Comparison of ENCODE assay signal across 9 mouse cellular contexts in genomic region chr8:127191387-127191786, GRCm38 (mm10).
DNase-seq lines count a peak whose midpoint lies in the region; ATAC-seq and TF ChIP-seq lines count a peak whose summit lies in the region.
"Had no signal": no experiment of that assay in that cellular context is flagged by ENCODE, and none has a peak within 500 bp of the region (broad histone marks: within the 10 kb centered on the region; RNA-seq: fewer than 3 reads in every experiment).

No protein-coding gene starts in this region.

- ATAC-seq in frontal cortex, adult (ENCODE audit: low TSS enrichment) = peak; percentile 84
- peak; percentile 28; the same call in 1 of the 2 replicates for ATAC-seq in kidney, embryonic 14.5 days (ENCODE audit: low FRiP score, low TSS enrichment)
- ATAC-seq in limb, embryonic 14.5 days (ENCODE audit: low FRiP score, low read depth) = 0 out of 2 replicates have a peak, but pooled peaks have one; percentile 16
- ATAC-seq in neural tube, embryonic 15.5 days (ENCODE audit: low FRiP score) = peak; percentile 34; the same call in 1 of the 2 replicates

- no peak overlapping the region for H3K27ac ChIP-seq in cerebellum, adult 2 months (ENCODE audit: insufficient read depth, low read length)
- 0 out of 2 replicates have a peak overlapping the region, but pooled peaks have one; percentile 13 for H3K27ac ChIP-seq in kidney, embryonic 14.5 days (ENCODE audit: low read depth, low read length)
- H3K27ac ChIP-seq in limb, embryonic 14.5 days (replicated peaks; ENCODE audit: low read depth, low read length) = no peak overlapping the region
- H3K27ac ChIP-seq in neural tube, embryonic 15.5 days (replicated peaks) = peak overlapping the region; percentile 69

- H3K9ac ChIP-seq in kidney, embryonic 14.5 days (ENCODE audit: low read depth, low read length) = no peak overlapping the region
- H3K9ac ChIP-seq in limb, embryonic 14.5 days (ENCODE audit: low read depth, low read length, severe bottlenecking) = no peak overlapping the region
- H3K9ac ChIP-seq in neural tube, embryonic 15.5 days (replicated peaks) = 0 out of 2 replicates have a peak overlapping the region, but pooled peaks have one; percentile 7

- peak; percentile 67 for DNase-seq in urinary bladder, postnatal 14 days (ENCODE audit: low spot score)
- DNase-seq in urinary bladder, postnatal 10 days (ENCODE audit: low spot score) = no peak
- DNase-seq in cerebellum, adult 2 months = peak; percentile 50 to 69
- peak; percentile 50 for DNase-seq in limb, embryonic 14.5 days (ENCODE audit: low spot score)
- DNase-seq in spleen, adult 12 weeks (ENCODE audit: low spot score) = no peak

- peak; percentile 79 for TF ChIP-seq CTCF in cerebellum, adult 2 months (IDR thresholded peaks at IDR 0.05; ENCODE audit: borderline replicate concordance, insufficient read depth, low read depth, low read length)

- H3K4me1 ChIP-seq in cerebellum, adult 2 months (ENCODE audit: control insufficient read depth, insufficient read depth, low read length) = no peaks in the 10 kb centered on the region
- peaks cover 17% of the 10 kb centered on the region for H3K4me1 ChIP-seq in kidney, embryonic 14.5 days (ENCODE audit: control insufficient read depth, insufficient read depth, low read length)
- peaks cover 32% of the 10 kb centered on the region for H3K4me1 ChIP-seq in limb, embryonic 14.5 days (ENCODE audit: control insufficient read depth, insufficient read depth, low read length)
- H3K4me1 ChIP-seq in neural tube, embryonic 15.5 days = peaks cover 74% of the 10 kb centered on the region

- H3K36me3 ChIP-seq in kidney, embryonic 14.5 days (ENCODE audit: control insufficient read depth, insufficient read depth, low read length) = no peaks in the 10 kb centered on the region
- H3K36me3 ChIP-seq in limb, embryonic 14.5 days (ENCODE audit: control insufficient read depth, insufficient read depth, low read length) = no peaks in the 10 kb centered on the region
- no peaks in the 10 kb centered on the region for H3K36me3 ChIP-seq in neural tube, embryonic 15.5 days

- no peak overlapping the region for H3K4me3 ChIP-seq in cerebellum, adult 2 months (replicated peaks; ENCODE audit: insufficient read depth, low read depth, low read length)
- H3K4me3 ChIP-seq in kidney, embryonic 14.5 days (ENCODE audit: low read length) = no peak overlapping the region
- H3K4me3 ChIP-seq in limb, embryonic 14.5 days (replicated peaks; ENCODE audit: low read length) = no peak overlapping the region
- H3K4me3 ChIP-seq in neural tube, embryonic 15.5 days (replicated peaks) = no peak overlapping the region
- H3K4me3 ChIP-seq: erythroblast, embryonic 14.5 days had no signal

- 35% methylated on average over 5 of the region's 5 CpGs for WGBS in cerebellum, adult 2 months
- WGBS in kidney, embryonic 14.5 days = 35% methylated on average over 5 of the region's 5 CpGs
- WGBS in limb, embryonic 14.5 days = 29% methylated on average over 5 of the region's 5 CpGs
- WGBS in neural tube, embryonic 15.5 days = 18% methylated on average over 5 of the region's 5 CpGs

- H3K4me2 ChIP-seq in kidney, embryonic 14.5 days (replicated peaks; ENCODE audit: low read depth, low read length) = no peak overlapping the region
- no peak overlapping the region for H3K4me2 ChIP-seq in limb, embryonic 14.5 days (replicated peaks; ENCODE audit: low read depth, low read length, severe bottlenecking)
- H3K4me2 ChIP-seq in neural tube, embryonic 15.5 days = no peak overlapping the region

- H3K27me3 ChIP-seq in cerebellum, adult 2 months (ENCODE audit: control insufficient read depth, insufficient read depth, low read length) = no peaks in the 10 kb centered on the region
- no peaks in the 10 kb centered on the region for H3K27me3 ChIP-seq in kidney, embryonic 14.5 days (ENCODE audit: control insufficient read depth, insufficient read depth, low read length)
- H3K27me3 ChIP-seq in limb, embryonic 14.5 days (ENCODE audit: control insufficient read depth, insufficient read depth, low read length) = no peaks in the 10 kb centered on the region
- H3K27me3 ChIP-seq in neural tube, embryonic 15.5 days (replicated peaks) = no peaks in the 10 kb centered on the region

- H3K9me3 ChIP-seq in kidney, embryonic 14.5 days (ENCODE audit: control insufficient read depth, low read length) = no peaks in the 10 kb centered on the region
- no peaks in the 10 kb centered on the region for H3K9me3 ChIP-seq in limb, embryonic 14.5 days (ENCODE audit: control insufficient read depth, low read length)
- no peaks in the 10 kb centered on the region for H3K9me3 ChIP-seq in neural tube, embryonic 15.5 days (replicated peaks)

- no peak for TF ChIP-seq POLR2A in cerebellum, adult 2 months (IDR thresholded peaks at IDR 0.05; ENCODE audit: borderline replicate concordance, insufficient read depth, low read length)
- TF ChIP-seq POLR2A in limb, embryonic 14.5 days (IDR thresholded peaks at IDR 0.05; ENCODE audit: borderline replicate concordance, extremely low read depth, insufficient read depth, insufficient read length) = no peak

Comparison
In these comparisons a context has a peak if more than half of its experiments do, and no peak if none do; other contexts are left out.
1. DNase-seq: peak in urinary bladder, postnatal 14 days (single experiment), cerebellum, adult 2 months (2 of 2) and limb, embryonic 14.5 days (single experiment); none in urinary bladder, postnatal 10 days (single experiment) and spleen, adult 12 weeks (single experiment).
2. H3K27ac ChIP-seq: peak in kidney, embryonic 14.5 days (single experiment) and neural tube, embryonic 15.5 days (single experiment); none in cerebellum, adult 2 months (single experiment) and limb, embryonic 14.5 days (single experiment).
3. ATAC-seq: peak in every context shown above with its lines; median percentile 84 in frontal cortex, adult; 34 in neural tube, embryonic 15.5 days; 28 in kidney, embryonic 14.5 days; 16 in limb, embryonic 14.5 days.